Mouse (Mus musculus): Measurements from ENCODE around the gene Zfp280c.
A peak's percentile ranks its signal among the peaks of the same experiment; 100 is the strongest.

Gene Zfp280c

DNA sequence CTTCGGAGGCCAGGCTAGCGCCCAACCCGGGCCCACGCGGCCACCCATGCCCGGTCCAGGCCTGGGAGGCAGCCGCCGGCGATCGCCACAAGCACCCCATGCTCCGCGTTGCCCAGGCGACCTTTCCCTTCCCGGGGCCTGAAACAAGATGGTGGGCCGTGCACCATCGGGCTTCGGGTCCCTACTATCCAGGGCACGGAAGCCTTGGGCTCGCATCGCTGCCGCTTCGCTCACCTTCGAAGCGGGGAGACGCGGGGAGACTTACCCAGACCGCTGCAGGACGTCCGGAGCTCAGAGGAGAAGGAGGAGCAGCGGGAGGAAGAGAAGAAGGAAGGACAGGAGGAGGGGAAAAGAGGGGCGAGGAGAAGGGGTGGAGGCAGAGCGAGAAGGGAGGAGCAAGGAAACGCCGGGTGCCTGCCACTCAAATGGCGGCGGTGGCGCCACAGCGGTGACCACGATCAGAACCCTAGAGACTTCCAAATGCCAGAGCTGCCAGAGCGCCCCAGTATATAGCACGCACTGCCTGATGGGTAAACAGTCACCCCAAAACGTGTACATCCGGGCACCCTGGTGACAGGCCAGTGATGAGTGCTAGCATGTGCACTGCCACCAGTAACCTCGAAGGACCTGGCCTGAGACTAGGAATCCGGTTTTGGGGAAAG, at the start of gene Zfp280c:
Gene Zfp280c, minus strand, starts transcription at position 406 of the 662 bp plus-strand sequence.
- DNase-seq (ENCODE audit: low read depth, low spot score) = peak; percentile 78

- DNase-seq (ENCODE audit: low read depth, low spot score) = peak; percentile 44
These were observed 42.7 kb upstream of the Zfp280c start for GRCm38 (mm10) chrX:48637032-48637431.

DNA sequence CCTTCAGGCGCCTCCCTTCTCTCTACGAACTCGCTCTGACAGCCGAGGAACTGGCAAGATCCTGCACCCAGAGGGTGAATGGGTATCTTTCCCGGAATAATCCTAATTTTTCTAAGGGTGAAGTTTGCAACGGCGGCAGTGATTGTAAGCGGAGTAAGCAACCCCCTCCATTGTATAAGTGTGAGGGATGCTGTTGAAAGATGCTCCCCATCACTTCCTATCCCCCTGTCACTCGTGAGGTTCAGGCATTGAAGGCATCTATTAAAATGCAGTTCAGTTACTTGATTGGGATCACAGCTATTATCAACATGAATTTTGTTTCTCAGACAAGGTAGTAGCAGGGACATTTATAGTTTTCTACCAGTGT, 29.7 kb upstream of the Zfp280c start:
- no peak for DNase-seq (ENCODE audit: low read depth, low spot score)

DNA sequence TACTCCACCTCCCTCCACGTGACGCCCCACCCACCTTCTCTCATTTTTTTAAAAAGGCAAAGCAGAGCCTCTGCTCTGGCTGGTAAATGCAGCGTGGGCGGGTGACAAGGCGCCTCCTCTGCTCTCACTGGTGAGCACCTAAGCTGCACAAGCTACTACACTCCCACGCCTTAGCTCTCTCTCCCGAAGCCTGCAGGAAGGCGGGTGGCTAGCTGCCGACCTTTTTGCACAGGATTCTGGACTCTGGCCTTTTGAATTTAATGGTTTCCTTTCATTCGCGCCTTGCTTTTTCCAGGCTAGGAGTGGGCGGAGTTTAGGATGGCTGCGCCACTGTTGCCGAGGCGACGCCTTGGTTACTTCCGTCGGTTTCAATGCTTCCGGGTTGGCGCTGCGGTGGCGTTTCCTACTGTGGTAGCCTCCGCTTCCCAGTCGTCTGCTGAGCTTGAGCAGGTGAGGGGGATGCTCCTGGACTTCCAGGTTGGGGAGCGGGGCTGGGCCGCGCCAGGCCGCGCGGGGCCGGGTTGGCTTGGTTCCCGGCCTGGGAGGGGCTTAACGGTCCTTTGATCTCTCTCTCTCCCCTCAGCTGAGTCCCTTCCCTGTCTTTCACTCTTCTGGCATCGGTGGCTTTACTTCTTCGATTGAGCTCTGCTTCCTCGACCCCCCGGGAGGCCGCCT, 29.2 kb upstream of the Zfp280c start, which contains the start of gene Slc25a14:
Gene Slc25a14, plus strand, starts transcription at position 35 of the 675 bp plus-strand sequence.
- DNase-seq (ENCODE audit: low read depth, low spot score) = peak; percentile 91

GRCm38 (mm10) chrX:48623049-48623378, 28.7 kb upstream of the Zfp280c start:
- no peak for DNase-seq (ENCODE audit: low read depth, low spot score)

DNA sequence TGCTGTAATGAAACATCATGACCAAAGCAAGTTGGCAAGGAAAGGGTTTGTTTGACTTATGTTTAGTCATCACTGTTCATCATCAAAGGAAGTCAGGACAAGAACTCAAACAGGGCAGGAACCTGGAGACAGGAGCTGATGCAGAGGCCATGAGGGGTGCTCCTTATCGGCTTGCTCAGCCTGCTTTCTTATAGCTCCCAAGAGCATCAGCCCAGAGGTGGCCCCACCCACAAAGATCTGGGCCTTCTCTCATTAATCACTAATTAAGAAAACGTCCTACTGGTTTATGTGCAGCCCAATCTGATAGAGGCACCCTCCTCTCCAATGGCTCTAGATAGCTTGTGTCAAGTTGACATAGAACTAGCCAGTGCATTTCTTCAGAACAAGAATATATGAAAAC, 10.6 kb upstream of the Zfp280c start:
- no peak for DNase-seq (ENCODE audit: low read depth, low spot score)

- DNase-seq (ENCODE audit: low read depth, low spot score) = peak; percentile 32
These were observed 2.6 kb upstream of the Zfp280c start for GRCm38 (mm10) chrX:48596906-48597305.

DNA sequence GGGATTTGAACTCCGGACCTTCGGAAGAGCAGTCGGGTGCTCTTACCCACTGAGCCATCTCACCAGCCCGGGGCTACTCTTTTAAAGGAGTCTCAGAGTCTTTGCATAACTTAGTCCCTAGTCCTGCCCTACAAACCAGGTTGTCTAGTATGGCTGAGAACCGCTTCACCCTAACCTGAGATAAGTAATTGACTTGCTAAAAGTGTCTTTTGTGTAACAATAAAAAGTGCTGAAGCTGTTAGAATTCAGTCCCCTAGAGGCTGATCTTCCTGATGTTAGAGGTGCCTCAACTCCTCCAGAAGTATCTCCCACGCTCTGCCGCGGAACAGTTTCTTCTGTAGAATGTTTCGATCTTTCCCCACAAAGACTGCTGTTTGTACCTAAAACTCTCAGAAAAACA, 1.7 kb upstream of the Zfp280c start:
- peak; percentile 92 for DNase-seq (ENCODE audit: low read depth, low spot score)

DNA sequence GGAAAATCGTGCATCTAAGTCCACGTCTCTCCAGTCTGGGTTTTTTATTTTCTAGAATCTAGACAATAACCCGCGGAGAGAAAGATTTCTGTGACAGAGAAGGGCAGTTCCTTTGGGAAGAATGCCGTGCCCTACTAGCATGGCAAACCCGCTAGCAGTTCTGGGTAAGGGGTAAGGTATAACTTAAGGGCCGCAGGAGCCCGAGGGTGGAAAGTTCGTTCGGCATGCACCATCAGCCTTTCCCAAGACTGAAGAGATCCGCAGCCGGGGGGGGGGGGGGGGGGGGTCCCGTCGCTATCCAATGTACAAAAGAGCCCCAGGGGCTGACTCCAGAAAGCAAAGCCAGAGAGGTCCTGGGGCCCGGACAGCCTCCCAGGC, 594 bp downstream of the Zfp280c start:
- no peak for DNase-seq (ENCODE audit: low read depth, low spot score)

- DNase-seq (ENCODE audit: low read depth, low spot score) = no peak
These were observed 11.0 kb downstream of the Zfp280c start for GRCm38 (mm10) chrX:48583332-48583731.

GRCm38 (mm10) chrX:48532175-48532574, 62.1 kb downstream of the Zfp280c start:
- peak; percentile 78 for DNase-seq (ENCODE audit: low read depth, low spot score)

DNA sequence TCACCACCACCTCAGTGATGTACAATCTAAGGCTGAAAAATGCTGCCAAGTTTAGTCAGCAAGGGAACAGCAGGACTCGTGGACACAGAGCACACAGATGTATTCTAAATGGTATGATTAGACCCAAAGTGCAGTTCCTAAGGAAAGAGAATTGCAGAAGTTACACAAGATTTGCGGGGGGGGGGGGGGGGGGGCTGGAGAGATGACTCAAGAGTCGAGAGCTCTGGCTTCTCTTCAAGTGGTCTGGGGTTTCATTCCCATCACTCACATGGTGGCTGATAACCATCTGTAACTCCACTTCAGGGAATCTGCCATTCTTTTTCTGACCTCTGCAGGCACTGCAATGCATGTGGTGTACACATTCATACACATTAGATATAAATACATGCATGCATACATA, 67.9 kb downstream of the Zfp280c start:
- DNase-seq (ENCODE audit: low read depth, low spot score) = no peak

GRCm38 (mm10) chrX:48525866-48526265, 68.4 kb downstream of the Zfp280c start:
- DNase-seq (ENCODE audit: low read depth, low spot score) = no peak

GRCm38 (mm10) chrX:48525332-48525731, 69.0 kb downstream of the Zfp280c start:
- DNase-seq (ENCODE audit: low read depth, low spot score) = no peak

DNA sequence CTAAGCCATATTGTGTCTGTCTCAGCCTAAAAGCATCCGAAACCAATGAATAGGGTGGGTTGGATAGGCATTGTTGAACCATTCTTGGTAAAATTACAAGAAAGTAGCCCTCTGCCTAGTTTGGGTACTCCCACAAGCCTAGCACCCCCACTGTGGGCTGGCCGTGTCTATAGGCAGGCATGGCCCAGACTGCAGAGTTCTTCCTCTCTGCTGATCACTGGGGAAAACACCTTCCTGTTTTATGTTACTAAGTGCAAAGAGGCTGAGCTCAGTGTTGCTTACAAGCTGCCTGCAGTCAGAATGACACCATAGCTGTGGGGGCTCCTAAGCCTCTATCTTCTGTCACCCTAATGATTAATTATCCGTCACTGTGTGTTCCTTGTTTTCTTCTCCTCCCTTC, 70.8 kb downstream of the Zfp280c start:
- no peak for DNase-seq (ENCODE audit: low read depth, low spot score)

- DNase-seq (ENCODE audit: low read depth, low spot score) = no peak
These were observed 72.7 kb downstream of the Zfp280c start for GRCm38 (mm10) chrX:48521651-48522050.

- no peak for DNase-seq (ENCODE audit: low read depth, low spot score)
These were observed 74.7 kb downstream of the Zfp280c start for GRCm38 (mm10) chrX:48519549-48520085.

DNA sequence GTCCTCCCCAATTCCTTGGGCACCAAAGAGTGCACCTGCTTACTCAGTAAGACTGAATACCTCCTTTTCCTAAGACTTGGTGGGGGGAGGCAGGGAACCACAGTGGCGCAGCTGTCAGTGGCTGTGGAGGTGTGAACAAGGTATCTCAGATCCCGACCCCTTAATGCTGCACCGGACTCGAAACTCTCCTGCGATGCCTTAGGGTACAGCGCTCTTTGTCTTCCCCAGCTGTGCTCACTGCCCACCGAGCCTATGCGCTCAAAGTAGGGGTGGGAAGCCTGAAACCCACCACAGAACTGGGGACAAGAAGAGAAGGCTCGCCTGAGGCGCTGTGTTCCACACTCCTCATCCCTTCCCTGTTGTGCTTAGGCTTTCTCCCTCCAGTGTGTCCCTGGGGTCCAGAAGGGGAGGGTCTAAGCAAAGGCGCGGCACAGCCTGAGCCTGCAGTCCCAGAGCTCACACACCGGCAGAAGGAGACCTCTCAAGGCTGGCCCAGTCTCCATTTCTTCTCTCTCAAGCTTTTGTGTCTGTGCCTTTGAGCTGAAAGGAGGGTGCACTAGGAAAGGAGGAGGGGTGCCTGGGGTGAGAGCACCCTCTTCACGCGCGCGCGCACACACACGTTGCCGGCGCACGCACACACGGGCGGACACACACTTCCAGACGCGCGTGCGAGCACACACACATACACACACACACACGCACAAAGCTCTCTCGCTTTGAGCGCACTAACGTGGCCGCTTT, 75.3 kb downstream of the Zfp280c start, which contains the start of gene Rab33a:
Gene Rab33a, plus strand, starts transcription at position 478 of the 741 bp plus-strand sequence.
- peak; percentile 74 for DNase-seq (ENCODE audit: low read depth, low spot score)

DNA sequence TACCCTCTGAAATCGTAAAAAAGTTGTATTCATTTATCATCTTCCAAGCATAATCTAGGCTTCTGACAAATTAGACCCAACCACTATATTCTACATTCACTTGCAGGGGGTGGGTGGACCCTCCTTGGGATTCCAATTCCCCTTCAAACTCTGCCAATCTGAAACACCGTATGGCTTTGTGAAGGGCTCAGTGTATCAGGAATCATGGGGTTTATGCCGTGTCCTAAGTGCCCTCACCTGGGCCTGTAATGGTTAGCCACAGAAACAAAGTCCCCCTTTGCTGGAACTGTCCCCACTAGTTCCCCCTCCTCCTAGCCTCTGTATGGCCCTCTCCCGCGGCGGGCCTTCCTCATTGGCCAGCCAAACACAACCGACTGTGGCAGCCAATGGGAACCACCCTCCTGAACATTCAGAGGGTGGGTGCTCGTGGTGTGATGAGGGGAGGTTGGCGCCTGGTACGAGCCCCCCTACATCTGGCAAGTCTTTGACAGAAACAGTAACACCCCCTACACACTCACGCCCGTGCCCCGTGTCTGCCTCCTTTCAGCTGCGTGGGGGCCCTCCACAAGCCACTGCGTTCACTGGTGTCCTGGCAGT, 76.0 kb downstream of the Zfp280c start:
- DNase-seq (ENCODE audit: low read depth, low spot score) = peak; percentile 86

- no peak for DNase-seq (ENCODE audit: low read depth, low spot score)
These were observed 80.5 kb downstream of the Zfp280c start for GRCm38 (mm10) chrX:48513824-48514223.

- DNase-seq (ENCODE audit: low read depth, low spot score) = peak; percentile 94
These were observed 81.0 kb downstream of the Zfp280c start, which contains the start of gene Aifm1 for GRCm38 (mm10) chrX:48513166-48513807. Gene Aifm1, minus strand, starts transcription at chrX:48513563.

Data from R1 (cell line).